Mouse (Mus musculus) heart, adult 11 months (tissue): Measurements from ENCODE around the gene Ccdc42.
A peak's percentile ranks its signal among the peaks of the same experiment; 100 is the strongest.

Experiments
- DNase-seq: peaks from one replicate; pipeline ENCODE4 v3.0.0; 2022

Gene Ccdc42

GRCm38 (mm10) chr11:68586721-68587120 lies at the start of gene Ccdc42:
TSS of gene Ccdc42 (plus strand) at chr11:68587021.
- DNase-seq = no peak

- DNase-seq = peak; percentile 65
Observed at GRCm38 (mm10) chr11:68539621-68540020, 47.2 kb upstream of the Ccdc42 start.

- DNase-seq = peak; percentile 92
Observed at GRCm38 (mm10) chr11:68544554-68544953, 42.3 kb upstream of the Ccdc42 start.

GRCm38 (mm10) chr11:68545172-68545571 lies 41.6 kb upstream of the Ccdc42 start:
- DNase-seq = no peak

GRCm38 (mm10) chr11:68545682-68546222 lies 41.1 kb upstream of the Ccdc42 start:
- DNase-seq = peak; percentile 86

- DNase-seq = peak; percentile 89
Observed at GRCm38 (mm10) chr11:68547484-68547883, 39.3 kb upstream of the Ccdc42 start.

GRCm38 (mm10) chr11:68549597-68549996 lies 37.2 kb upstream of the Ccdc42 start:
- peak; percentile 68 for DNase-seq

- peak; percentile 80 for DNase-seq
Observed at GRCm38 (mm10) chr11:68550358-68550757, 36.5 kb upstream of the Ccdc42 start.

- peak; percentile 97 for DNase-seq
Observed at GRCm38 (mm10) chr11:68553981-68554471, 32.8 kb upstream of the Ccdc42 start.

GRCm38 (mm10) chr11:68555918-68556584 lies 30.8 kb upstream of the Ccdc42 start, which contains the start of gene Mfsd6l:
TSS of gene Mfsd6l (plus strand) at chr11:68556186.
- DNase-seq = peak; percentile 85

GRCm38 (mm10) chr11:68559546-68559945 lies 27.3 kb upstream of the Ccdc42 start:
- no peak for DNase-seq

GRCm38 (mm10) chr11:68561957-68562950 lies 24.6 kb upstream of the Ccdc42 start:
- DNase-seq = peak; percentile 81

- peak; percentile 84 for DNase-seq
Observed at GRCm38 (mm10) chr11:68564356-68565031, 22.3 kb upstream of the Ccdc42 start.

GRCm38 (mm10) chr11:68565032-68565429 lies 21.8 kb upstream of the Ccdc42 start:
- peak; percentile 60 for DNase-seq

- DNase-seq = peak; percentile 92
Observed at GRCm38 (mm10) chr11:68566447-68567059, 20.3 kb upstream of the Ccdc42 start.

- DNase-seq = peak; percentile 93
Observed at GRCm38 (mm10) chr11:68570861-68571260, 16.0 kb upstream of the Ccdc42 start.

- DNase-seq = peak; percentile 90
Observed at GRCm38 (mm10) chr11:68577076-68577475, 9.7 kb upstream of the Ccdc42 start.

GRCm38 (mm10) chr11:68579462-68579881 lies 7.3 kb upstream of the Ccdc42 start:
- peak; percentile 90 for DNase-seq

GRCm38 (mm10) chr11:68580566-68580965 lies 6.3 kb upstream of the Ccdc42 start:
- no peak for DNase-seq

- DNase-seq = no peak
Observed at GRCm38 (mm10) chr11:68583225-68583624, 3.6 kb upstream of the Ccdc42 start.

GRCm38 (mm10) chr11:68583906-68584480 lies 2.8 kb upstream of the Ccdc42 start:
- DNase-seq = peak; percentile 94

- peak; percentile 80 for DNase-seq
Observed at GRCm38 (mm10) chr11:68585890-68586289, 931 bp upstream of the Ccdc42 start.
